Mouse (Mus musculus) embryonic facial prominence, embryonic 13.5 days (tissue): Measurements from ENCODE around the gene Opa3. TPM values are rescaled to one million over a fixed set of nuclear protein-coding genes. Genes with fewer than 3 reads are reported as not detected.
"Not testable (repeated sequence)": the region's sequence is repeated elsewhere in the genome, so short reads cannot be mapped to it uniquely, and the experiment has no call there.

Source experiments
- ATAC-seq: fragments of 200-750 bp; cut with Nextera tagmentation; 2 replicates; pipeline ENCODE4 v1.8.0; 2017; ENCODE audit warnings: low read depth; ENCODE audit not compliant: insufficient number of reproducible peaks, insufficient read depth, low FRiP score, low TSS enrichment
- H3K27ac ChIP-seq: fragments of 300-500 bp; sonication (generic); 2 replicates; pipeline ENCODE4 v1.5.1; 2015; ENCODE audit warnings: moderate library complexity, mild to moderate bottlenecking, inconsistent platforms
- H3K27me3 ChIP-seq: fragments of 300-500 bp; sonication (generic); 2 replicates; pipeline ENCODE4 v1.6.1; 2015; ENCODE audit warnings: mild to moderate bottlenecking, inconsistent platforms
- H3K36me3 ChIP-seq: fragments of 300-500 bp; sonication (generic); 2 replicates; pipeline ENCODE4 v1.6.1; 2015; ENCODE audit warnings: mild to moderate bottlenecking, inconsistent platforms
- H3K4me1 ChIP-seq: fragments of 300-500 bp; sonication (generic); 2 replicates; pipeline ENCODE4 v1.6.1; 2015; ENCODE audit warnings: inconsistent platforms
- H3K4me2 ChIP-seq: fragments of 300-500 bp; sonication (generic); 2 replicates; pipeline ENCODE4 v1.6.1; 2015; ENCODE audit warnings: moderate library complexity, mild to moderate bottlenecking, inconsistent platforms
- H3K4me3 ChIP-seq: fragments of 300-500 bp; sonication (generic); 2 replicates; pipeline ENCODE4 v1.5.1; 2015; ENCODE audit warnings: mild to moderate bottlenecking, inconsistent platforms
- H3K9ac ChIP-seq: fragments of 300-500 bp; sonication (generic); 2 replicates; pipeline ENCODE4 v1.6.1; 2015; ENCODE audit warnings: mild to moderate bottlenecking, inconsistent platforms
- H3K9me3 ChIP-seq: fragments of 300-500 bp; sonication (generic); 2 replicates; pipeline ENCODE4 v1.6.1; 2016; ENCODE audit warnings: inconsistent platforms
- WGBS: fragments of 180-500 bp; shearing (Covaris S2); methylation state at CpG from one replicate; pipeline ENCODE4 v1.1.7; 2015; ENCODE audit warnings: mixed read lengths; 5-methylcytosine and 5-hydroxymethylcytosine counted together
- polyA plus RNA-seq: library from polyadenylated mRNA; unstranded; fragments of >200 nt; fragmentation: Nextera tagmentation; extraction: Ambion mirVana; gene quantifications from 2 replicates; pipeline ENCODE4 v1.2.1, GENCODE M21; 2015

Opa3 gene
- polyA plus RNA-seq, 1 experiment from 2014 or later = 38.2 TPM

DNA sequence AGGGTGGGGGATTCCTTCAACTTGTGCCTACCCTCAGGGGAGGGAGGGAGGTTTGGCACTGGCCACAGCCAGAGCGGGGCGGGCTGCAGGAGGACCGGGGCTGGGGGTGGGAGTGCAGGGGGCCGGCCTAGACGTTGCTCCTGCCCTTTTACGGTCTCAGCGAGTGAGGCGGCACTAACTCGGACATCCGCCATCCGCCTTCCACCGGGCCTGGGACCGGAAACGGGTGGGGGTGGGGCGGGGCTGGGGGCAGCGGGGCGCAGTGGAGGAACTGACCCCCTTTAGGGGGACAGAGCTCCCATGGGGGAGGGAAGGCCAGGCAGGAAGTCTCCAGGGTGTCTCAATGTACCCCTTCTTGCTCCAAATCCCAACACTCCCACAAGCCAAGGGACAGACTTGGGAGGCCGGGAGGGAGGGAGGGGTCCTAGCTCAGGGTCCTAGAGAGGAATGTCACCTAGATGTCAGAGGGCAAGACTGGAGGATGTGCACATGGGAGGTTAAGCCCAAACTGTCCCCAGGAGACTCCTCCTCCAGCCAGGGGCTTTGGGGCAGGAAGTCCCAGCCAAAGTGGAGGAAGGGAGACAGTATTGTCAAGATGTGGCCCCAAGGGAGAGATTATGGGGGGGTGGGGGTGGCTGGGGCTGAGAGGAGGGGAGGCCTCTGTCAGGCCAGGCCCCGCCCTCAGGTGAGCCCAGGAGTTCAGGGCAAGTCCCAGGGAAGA lies 41.7 kb downstream of the Opa3 start:
- peak overlapping the region; percentile 96 for H3K4me3 ChIP-seq
- H3K4me2 ChIP-seq = peak overlapping the region; percentile 99
- peaks cover 18% of the 10 kb centered on the region for H3K36me3 ChIP-seq
- H3K9ac ChIP-seq = peak overlapping the region; percentile 91
- ATAC-seq = no peak
- H3K4me1 ChIP-seq = peaks cover 32% of the 10 kb centered on the region
- H3K9me3 ChIP-seq = no peaks in the 10 kb centered on the region
- WGBS = 2% methylated on average over 18 of the region's 19 CpGs
- H3K27me3 ChIP-seq = no peaks in the 10 kb centered on the region
- H3K27ac ChIP-seq = peak overlapping the region; percentile 96

DNA sequence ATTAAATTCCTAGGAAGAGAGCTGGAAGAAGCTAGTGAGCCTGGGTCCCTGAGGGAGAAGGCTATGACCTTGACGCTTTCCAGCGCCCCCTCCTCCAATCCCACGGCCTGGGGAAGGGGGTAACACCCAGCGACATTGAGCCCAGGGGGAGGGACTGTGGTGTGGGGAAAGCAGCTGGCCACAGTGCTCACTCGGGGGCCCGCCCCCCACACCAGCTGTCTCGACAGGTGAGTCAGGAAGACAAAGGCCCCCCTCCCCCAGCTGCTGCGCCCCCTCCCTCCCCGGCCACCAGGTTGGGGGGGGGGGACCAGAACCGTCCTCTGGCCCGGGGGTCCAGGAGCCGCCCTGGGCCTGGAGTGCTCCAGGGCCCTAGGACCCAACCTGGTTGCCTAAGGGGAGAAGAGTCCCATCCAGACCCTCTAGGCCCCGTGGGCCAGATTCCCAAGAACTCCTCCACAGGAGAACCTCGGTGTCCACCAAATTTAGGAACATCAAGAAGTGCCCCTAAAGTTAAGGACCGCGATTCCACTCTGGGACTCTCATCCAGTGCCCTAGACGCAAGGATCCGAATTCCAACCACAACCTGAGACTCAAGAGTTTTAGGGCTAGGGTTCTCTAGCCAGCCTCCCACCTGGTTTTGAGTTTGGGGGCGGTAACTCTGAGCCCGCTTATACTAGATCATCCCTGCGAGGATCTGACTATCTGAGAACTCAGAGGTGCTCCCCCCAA lies 42.5 kb downstream of the Opa3 start:
- ATAC-seq = no peak
- H3K4me1 ChIP-seq = peaks cover 32% of the 10 kb centered on the region
- peaks cover 13% of the 10 kb centered on the region; the same call in 1 of the 2 replicates for H3K36me3 ChIP-seq
- no peaks in the 10 kb centered on the region for H3K9me3 ChIP-seq
- no peaks in the 10 kb centered on the region for H3K27me3 ChIP-seq
- H3K4me3 ChIP-seq = peak overlapping the region; percentile 96
- WGBS = under 1% methylated on average over 21 of the region's 21 CpGs
- peak overlapping the region; percentile 96 for H3K27ac ChIP-seq
- peak overlapping the region; percentile 99 for H3K4me2 ChIP-seq
- peak overlapping the region; percentile 91 for H3K9ac ChIP-seq

DNA sequence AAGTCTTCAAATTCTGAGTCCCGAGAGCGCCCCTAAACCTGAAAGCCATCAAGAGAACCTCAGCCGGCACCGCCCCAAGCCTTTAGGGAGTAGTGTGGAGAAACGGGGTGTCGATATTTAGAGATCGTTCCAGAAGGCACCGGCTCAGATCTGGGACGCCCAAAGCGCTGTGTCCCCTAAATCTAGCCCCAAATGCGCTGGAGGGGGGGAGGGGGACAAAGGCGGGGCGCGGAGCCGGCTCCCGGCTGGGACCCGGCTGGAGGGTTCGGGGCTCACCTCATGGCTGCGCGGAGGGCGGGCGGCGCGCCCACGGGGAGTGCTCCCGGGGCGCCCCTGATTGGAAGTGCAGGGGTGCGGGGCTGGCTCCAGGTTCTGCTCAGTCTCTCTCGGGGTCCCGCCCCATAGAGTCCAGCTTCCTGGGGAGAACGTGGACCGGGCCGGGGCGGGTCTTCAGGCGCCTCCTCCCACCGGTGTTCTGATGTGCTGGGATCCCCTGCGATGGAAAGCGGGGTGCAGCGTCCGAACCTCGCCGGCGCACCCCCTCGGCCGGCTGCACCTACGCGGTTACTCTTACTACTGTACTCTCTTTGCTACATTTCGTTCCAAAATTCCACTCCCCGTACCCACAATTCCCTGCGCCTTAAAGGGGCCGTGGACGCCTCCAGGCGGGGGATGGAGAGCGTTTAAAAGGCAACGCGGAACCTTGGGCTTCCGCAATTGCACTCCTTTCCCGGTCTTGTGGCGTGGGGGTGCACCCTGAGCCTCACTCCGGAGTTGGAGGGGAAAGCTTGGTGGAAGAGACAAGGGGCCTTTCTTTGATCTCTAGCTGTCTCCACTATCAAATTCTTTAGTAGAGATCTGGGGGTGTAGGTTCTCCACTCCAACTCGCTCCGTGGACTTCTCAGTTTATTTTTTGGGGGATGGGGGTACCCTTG lies 43.4 kb downstream of the Opa3 start, which contains the start of gene Vasp:
Gene Vasp, minus strand, starts transcription at position 580 of the 935 bp plus-strand sequence.
- H3K4me3 ChIP-seq = peak within 1 kb of the TSS; percentile 96
- peak; percentile 71 for ATAC-seq

DNA sequence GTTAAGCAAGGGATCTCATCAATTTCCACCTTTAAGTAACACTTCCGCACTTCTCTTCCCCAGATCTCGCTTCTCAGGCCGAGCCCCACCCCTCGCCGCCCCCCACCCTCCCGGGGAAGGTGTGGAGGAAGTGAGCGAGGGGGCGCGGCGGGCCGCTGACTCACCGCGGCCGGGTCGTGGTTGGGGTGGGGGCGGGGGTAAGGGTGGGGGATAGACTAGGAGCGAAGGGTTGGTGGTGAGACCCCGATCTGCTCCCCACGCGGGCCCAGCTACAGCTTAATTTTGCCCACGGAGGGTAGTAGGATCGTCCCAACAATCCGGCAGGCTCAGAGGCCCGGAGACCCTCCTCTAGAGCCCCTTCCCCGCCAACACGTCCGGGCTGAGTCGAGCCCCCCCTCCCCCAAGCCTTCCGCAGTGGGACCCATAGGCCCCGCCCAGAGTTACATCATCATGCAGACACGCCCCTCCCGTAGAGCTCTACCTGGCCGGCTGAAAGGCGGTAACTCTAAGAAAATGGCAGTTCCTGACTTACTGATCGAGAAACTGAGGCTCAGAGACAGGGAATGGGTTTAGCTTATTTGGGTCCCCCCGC lies 44.1 kb downstream of the Opa3 start:
- ATAC-seq = peak; percentile 72
- Histone ChIP-seq H3K27me3 (peaks cover under 1% of the 10 kb centered on the region; the same call in 1 of the 2 replicates), H3K9ac (peak overlapping the region; percentile 91), H3K4me2 (peak overlapping the region; percentile 99), H3K9me3 (peaks cover 2% of the 10 kb centered on the region; the same call in 1 of the 2 replicates), H3K4me1 (peaks cover 32% of the 10 kb centered on the region), H3K27ac (peak overlapping the region; percentile 96), H3K4me3 (peak overlapping the region; percentile 96), H3K36me3 (peaks cover 10% of the 10 kb centered on the region; the same call in 1 of the 2 replicates)
- WGBS = under 1% methylated on average over 35 of the region's 36 CpGs

More for the DNA sequence above, 43.4 kb downstream of the Opa3 start, which contains the start of gene Vasp:
- H3K27me3 ChIP-seq = no peaks in the 10 kb centered on the region
- peaks cover 2% of the 10 kb centered on the region; the same call in 1 of the 2 replicates for H3K9me3 ChIP-seq
- peak within 1 kb of the TSS; percentile 99 for H3K4me2 ChIP-seq
- H3K27ac ChIP-seq = peak within 1 kb of the TSS; percentile 96
- WGBS = under 1% methylated on average over 62 of the region's 62 CpGs
- peak within 1 kb of the TSS; percentile 91 for H3K9ac ChIP-seq
- H3K36me3 ChIP-seq = peaks cover 13% of the 10 kb centered on the region; the same call in 1 of the 2 replicates
- peaks cover 32% of the 10 kb centered on the region for H3K4me1 ChIP-seq

DNA sequence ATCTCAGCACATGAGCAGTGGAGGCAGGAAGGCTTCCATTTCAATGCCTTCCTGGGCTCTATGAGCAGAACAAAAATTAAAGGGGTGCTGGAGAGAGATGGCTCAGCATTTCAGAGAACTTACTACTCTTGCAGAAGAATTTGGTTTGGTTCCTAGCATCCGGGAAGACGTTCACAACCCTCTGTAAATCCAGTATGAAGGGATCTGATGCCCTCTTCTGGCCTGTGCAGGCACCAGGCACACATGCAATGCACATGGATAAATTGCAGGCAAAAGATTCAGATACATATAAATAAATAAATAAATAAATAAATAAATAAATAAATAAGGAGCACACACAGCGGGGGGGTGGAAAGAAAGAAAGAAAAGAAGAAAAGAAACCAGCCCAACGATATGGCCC lies 48.1 kb downstream of the Opa3 start:
- Histone ChIP-seq H3K36me3 (no peaks in the 10 kb centered on the region), H3K9ac (no peak overlapping the region), H3K4me2 (no peak overlapping the region), H3K4me1 (peaks cover 10% of the 10 kb centered on the region), H3K4me3 (no peak overlapping the region), H3K27ac (no peak overlapping the region), H3K27me3 (peaks cover 41% of the 10 kb centered on the region), H3K9me3 (peaks cover 2% of the 10 kb centered on the region; the same call in 1 of the 2 replicates)
- WGBS = 48% methylated on average over 4 of the region's 4 CpGs
- ATAC-seq = no peak

DNA sequence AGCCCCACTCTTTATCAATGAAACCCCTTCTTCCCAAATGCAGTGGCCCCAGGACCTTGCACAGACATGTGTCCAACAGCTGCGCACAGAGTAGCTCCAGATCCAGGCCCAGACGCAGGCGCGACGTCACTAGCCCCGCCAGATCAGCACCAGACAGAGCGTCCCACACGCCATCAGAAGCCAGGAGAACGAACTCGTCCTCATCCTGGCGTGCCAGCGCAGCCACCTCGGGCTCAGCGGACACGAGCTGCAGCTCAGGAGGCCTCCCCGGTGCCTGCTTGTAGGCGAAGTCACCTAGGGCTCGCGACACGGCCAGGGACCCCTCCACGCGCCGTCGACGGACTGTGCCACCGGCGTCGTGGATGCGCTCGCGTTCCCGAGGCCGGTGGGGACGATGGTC lies 50.9 kb downstream of the Opa3 start:
- H3K27me3 ChIP-seq = peaks cover 64% of the 10 kb centered on the region
- H3K27ac ChIP-seq = no peak overlapping the region
- H3K4me2 ChIP-seq = peak overlapping the region; percentile 54
- peak overlapping the region; percentile 32 for H3K4me3 ChIP-seq
- no peaks in the 10 kb centered on the region for H3K36me3 ChIP-seq
- 2% methylated on average over 34 of the region's 34 CpGs for WGBS
- peaks cover 18% of the 10 kb centered on the region for H3K4me1 ChIP-seq
- H3K9me3 ChIP-seq = peaks cover 2% of the 10 kb centered on the region; the same call in 1 of the 2 replicates
- no peak overlapping the region for H3K9ac ChIP-seq
- no peak for ATAC-seq

DNA sequence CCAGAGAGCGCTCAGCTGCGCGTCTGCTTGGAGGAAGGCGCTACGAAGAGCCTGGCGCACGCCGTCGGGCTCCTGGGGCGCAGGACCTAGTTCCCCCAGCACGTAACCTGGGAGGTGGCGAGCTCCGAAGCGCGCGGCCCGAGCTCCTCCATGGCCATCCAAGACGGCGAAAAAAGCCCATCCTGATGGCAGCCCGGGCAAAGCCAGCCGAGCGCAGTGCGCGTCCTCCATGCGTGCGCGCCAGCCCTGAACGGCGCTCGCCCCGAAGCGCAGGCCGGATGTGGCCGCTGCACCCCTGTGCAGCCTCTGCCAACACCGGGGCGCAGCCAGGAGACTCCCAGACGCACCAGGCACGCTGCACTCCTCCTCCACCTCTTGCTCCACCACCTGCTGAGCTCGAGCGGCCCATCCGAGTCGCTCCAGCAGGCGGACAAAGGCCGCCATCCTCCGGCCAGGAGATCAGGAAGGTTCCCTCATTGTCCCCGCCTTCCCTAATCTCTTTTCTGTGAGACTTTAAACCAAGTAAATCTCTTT lies 51.5 kb downstream of the Opa3 start, which contains the start of gene Ppm1n:
Gene Ppm1n, minus strand, starts transcription at position 484 of the 534 bp plus-strand sequence.
- Histone ChIP-seq H3K27me3 (peaks cover 64% of the 10 kb centered on the region), H3K36me3 (no peaks in the 10 kb centered on the region), H3K4me2 (peak within 1 kb of the TSS; percentile 54), H3K4me3 (peak within 1 kb of the TSS; percentile 32), H3K4me1 (peaks cover 18% of the 10 kb centered on the region), H3K9ac (peak within 1 kb of the TSS; percentile 52; the same call in 1 of the 2 replicates), H3K27ac (no peak within 1 kb of the TSS), H3K9me3 (peaks cover 2% of the 10 kb centered on the region; the same call in 1 of the 2 replicates)
- WGBS = under 1% methylated on average over 46 of the region's 46 CpGs
- ATAC-seq = no peak

DNA sequence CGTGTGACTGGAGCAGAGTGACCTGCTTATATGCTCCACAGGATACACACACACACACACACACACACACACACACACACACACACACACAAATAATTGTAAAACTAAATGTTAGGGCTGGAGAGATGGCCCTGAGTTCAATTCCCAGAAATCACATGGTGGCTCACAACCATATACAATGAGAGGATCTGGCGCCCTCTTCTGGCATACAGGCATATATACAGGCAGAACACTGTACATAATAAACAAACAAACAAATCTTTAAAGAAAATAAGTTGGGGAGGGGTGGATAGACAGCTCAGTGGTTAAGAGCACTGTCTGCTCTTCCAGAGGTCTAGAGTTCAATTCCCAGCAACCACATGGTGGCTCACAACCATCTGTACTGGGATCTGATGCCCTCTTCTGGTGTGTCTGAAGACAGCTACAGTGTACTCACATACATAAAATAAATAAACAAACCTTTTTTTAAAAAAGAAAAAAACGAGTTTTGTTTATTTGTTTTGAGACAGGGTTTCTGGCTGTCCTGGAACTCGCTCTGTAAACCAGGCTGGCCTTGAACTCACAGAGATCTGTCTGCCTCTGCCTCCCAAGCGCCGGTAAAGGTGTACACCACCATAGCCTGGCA lies 53.7 kb downstream of the Opa3 start:
- peak overlapping the region; percentile 98 for H3K4me2 ChIP-seq
- not testable (repeated sequence) for H3K9me3 ChIP-seq, H3K27ac ChIP-seq, H3K36me3 ChIP-seq, H3K9ac ChIP-seq, ATAC-seq
- peaks cover 64% of the 10 kb centered on the region for H3K27me3 ChIP-seq
- peaks cover 18% of the 10 kb centered on the region for H3K4me1 ChIP-seq
- H3K4me3 ChIP-seq = peak overlapping the region; percentile 63
- whole genome bisulfite sequencing = 37% methylated on average over 6 of the region's 6 CpGs

DNA sequence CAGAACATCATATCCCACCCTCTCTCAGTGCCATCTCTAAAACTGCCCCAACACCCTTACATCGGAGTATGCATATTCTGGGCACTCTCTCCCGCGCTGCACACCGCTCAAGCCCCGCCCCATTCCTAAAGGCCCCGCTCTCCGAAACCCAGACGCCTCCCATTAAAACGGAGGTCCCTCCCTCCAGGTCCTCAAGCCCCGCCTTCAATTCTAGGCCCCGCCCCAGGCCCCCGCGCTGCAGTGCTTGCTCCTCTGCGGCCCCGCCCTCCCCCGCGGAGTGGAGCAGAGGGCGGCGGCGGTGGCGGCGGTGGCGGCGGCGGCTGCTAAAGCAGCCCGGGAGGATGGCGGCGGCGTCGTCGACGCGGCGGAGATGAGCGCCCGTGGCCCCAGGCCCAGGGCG lies 54.3 kb downstream of the Opa3 start, which contains the start of gene Rtn2:
Gene Rtn2, plus strand, starts transcription at position 240 of the 400 bp plus-strand sequence.
- H3K27ac ChIP-seq = no peak within 1 kb of the TSS
- peak; percentile 78 for ATAC-seq
- no peaks in the 10 kb centered on the region for H3K9me3 ChIP-seq
- H3K4me2 ChIP-seq = peak within 1 kb of the TSS; percentile 98
- peak within 1 kb of the TSS; percentile 68 for H3K9ac ChIP-seq
- under 1% methylated on average over 34 of the region's 37 CpGs for WGBS
- H3K4me1 ChIP-seq = peaks cover 18% of the 10 kb centered on the region
- H3K4me3 ChIP-seq = peak within 1 kb of the TSS; percentile 63
- H3K27me3 ChIP-seq = peaks cover 62% of the 10 kb centered on the region
- H3K36me3 ChIP-seq = peaks cover 2% of the 10 kb centered on the region; the same call in 1 of the 2 replicates
